In genomic region chr7:91208973-91209372, GRCm38 (mm10) we compare ENCODE assay signal across 19 mouse cellular contexts.
"Had no signal": no experiment of that assay in that cellular context is flagged by ENCODE, and none has a peak within 500 bp of the region (broad histone marks: within the 10 kb centered on the region; RNA-seq: fewer than 3 reads in every experiment).

No protein-coding gene starts in this region.

- H3K4me2 ChIP-seq: limb, embryonic 13.5 days; liver, embryonic 12.5 days; liver, embryonic 15.5 days; midbrain, embryonic 12.5 days; midbrain, embryonic 15.5 days; neural tube, embryonic 13.5 days had no signal

- H3K27me3 ChIP-seq: liver, embryonic 12.5 days; liver, embryonic 15.5 days; midbrain, embryonic 12.5 days; midbrain, embryonic 15.5 days; neural tube, embryonic 13.5 days had no signal

- H3K9ac ChIP-seq: limb, embryonic 13.5 days; liver, embryonic 12.5 days; liver, embryonic 15.5 days; midbrain, embryonic 12.5 days; midbrain, embryonic 15.5 days; neural tube, embryonic 13.5 days had no signal

- H3K4me1 ChIP-seq: limb, embryonic 10.5 days; liver, embryonic 12.5 days; liver, embryonic 15.5 days; midbrain, embryonic 12.5 days had no signal

- H3K27ac ChIP-seq: limb, embryonic 10.5 days; limb, embryonic 13.5 days; liver, embryonic 12.5 days; liver, embryonic 15.5 days; midbrain, embryonic 12.5 days; midbrain, embryonic 15.5 days; neural tube, embryonic 13.5 days had no signal

- DNase-seq: kidney, adult 18-20 months; kidney, adult 9 months; kidney, postnatal 14 days; kidney, postnatal 4 days; liver; lung, adult 2 months; lung, postnatal 14 days; lung, postnatal 4 days; right cerebral cortex, postnatal 25 days; thymus, adult 18-20 months; thymus, postnatal 36 days had no signal

- H3K36me3 ChIP-seq: limb, embryonic 10.5 days; limb, embryonic 13.5 days; liver, embryonic 12.5 days; liver, embryonic 15.5 days; midbrain, embryonic 12.5 days; midbrain, embryonic 15.5 days; neural tube, embryonic 13.5 days had no signal

- H3K9me3 ChIP-seq: limb, embryonic 10.5 days; limb, embryonic 13.5 days; liver, embryonic 12.5 days; liver, embryonic 15.5 days; midbrain, embryonic 12.5 days; midbrain, embryonic 15.5 days; neural tube, embryonic 13.5 days had no signal

- H3K4me3 ChIP-seq: limb, embryonic 10.5 days; limb, embryonic 13.5 days; liver, embryonic 12.5 days; liver, embryonic 15.5 days; midbrain, embryonic 12.5 days; midbrain, embryonic 15.5 days; myocyte; neural tube, embryonic 13.5 days had no signal

- ATAC-seq: liver, embryonic 12.5 days had no signal
